Mouse (Mus musculus) thymus, postnatal 0 days (tissue): ENCODE data around the gene Ang5. TPM values are rescaled to one million over a fixed set of nuclear protein-coding genes. Genes with fewer than 3 reads are reported as not detected.

ENCODE experiments used
- polyA plus RNA-seq: library from polyadenylated mRNA; unstranded; fragments of >200 nt; fragmentation: Nextera tagmentation; extraction: Ambion mirVana; gene quantifications from 2 replicates; pipeline ENCODE4 v1.2.1, GENCODE M21; 2015

The Ang5 gene
- polyA plus RNA-seq, 1 experiment from 2014 or later = not detected

Other genes with a start within 250 kb of the Ang5 start
- gene Gm16506, start 229.6 kb upstream of the Ang5 start, polyA plus RNA-seq = not detected in 2 replicates
- gene Gm6526, start 209.2 kb upstream of the Ang5 start, polyA plus RNA-seq = not detected in 2 replicates
- gene Gm8180, start 172.3 kb upstream of the Ang5 start, polyA plus RNA-seq = not detected in 2 replicates
- 0.87 and 1.4 TPM in 2 replicates for gene Ear1, start 81.6 kb upstream of the Ang5 start, polyA plus RNA-seq
- not detected in 2 replicates for gene Ear10, start 33.5 kb upstream of the Ang5 start, polyA plus RNA-seq
- gene Gm8113, start 31.7 kb upstream of the Ang5 start, polyA plus RNA-seq = 6.5 and 6.6 TPM in 2 replicates
- not detected in 2 replicates for gene Ang6, start 45.2 kb downstream of the Ang5 start, polyA plus RNA-seq
- gene Ear2, start 145.6 kb downstream of the Ang5 start, polyA plus RNA-seq = 11.0 and 12.1 TPM in 2 replicates
- not detected in 2 replicates for gene Gm3327, start 166.8 kb downstream of the Ang5 start, polyA plus RNA-seq
- not detected in 2 replicates for gene Gm8212, start 240.6 kb downstream of the Ang5 start, polyA plus RNA-seq